Mouse (Mus musculus): ENCODE results near the gene Runx1.

The Runx1 gene

DNA sequence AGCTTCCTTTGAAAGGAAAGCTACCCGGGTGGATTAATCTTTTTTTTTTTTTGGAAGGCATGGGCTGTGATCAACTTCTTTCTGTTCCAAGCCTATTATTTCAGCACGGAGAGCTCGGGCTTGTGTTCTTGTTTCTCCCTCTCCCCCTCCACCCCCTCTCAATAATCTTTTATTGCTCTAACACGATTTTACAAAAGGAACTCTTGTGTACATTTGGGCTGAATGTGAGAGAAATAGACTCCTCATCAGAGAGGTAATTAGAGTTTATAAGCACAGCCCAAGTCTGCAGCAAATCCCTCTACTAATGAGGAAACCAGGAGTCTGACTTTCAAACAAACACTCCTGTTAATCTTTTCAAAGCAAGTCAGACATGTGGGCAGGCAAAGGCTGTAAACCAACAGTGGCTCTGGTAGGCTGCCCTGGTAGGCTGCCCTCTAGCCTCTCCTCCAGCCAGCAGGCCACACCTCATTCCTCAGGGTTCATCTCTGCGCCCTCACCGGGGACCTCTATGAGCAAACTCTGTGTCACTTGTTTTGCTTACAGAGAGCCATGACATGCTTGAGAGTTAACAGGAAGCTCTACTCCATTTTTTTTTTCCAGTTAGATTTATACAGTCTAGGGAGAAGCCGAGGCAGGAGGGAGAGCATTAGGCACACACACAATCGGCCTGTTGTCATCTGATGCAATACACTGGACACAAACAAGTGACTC, 216.8 kb downstream of the Runx1 start:
- peak; percentile 58 for DNase-seq

DNA sequence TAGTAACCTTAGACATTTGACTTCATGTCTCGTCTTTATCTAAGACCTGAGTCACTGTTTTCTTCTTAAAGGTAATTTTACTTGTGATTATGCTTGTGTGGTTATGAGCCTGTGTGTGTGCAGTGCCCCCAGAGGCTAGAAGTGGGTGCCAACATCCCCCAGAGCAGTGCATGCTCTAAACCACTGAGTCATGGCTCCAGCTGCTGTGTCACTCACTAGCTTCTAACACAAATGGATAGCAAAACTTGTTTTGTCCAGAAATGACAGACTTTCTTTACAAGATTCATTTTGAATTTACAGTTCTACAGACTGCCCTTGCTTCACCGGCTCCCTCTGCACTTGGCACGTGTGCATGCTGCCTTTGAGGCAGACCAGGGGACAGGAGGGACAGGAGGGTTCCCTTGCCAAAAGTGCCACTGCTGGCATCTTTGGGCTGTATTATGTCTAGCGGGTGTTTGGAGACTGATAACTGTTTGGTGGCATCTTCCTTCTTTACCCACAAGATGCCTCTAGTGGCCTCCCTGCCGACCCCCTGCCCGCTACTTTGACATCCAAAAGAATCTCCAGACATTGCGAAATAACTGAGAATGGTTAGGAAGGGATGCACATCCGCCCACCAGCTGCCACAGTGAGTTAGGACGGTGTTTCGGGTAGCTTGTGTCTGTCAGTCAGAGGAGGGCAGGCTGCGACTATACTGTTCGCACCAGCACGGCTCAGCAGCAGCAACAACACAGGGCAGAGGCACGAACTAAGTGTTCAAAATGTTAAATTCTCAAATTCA, 217.6 kb downstream of the Runx1 start:
- no peak for DNase-seq

DNA sequence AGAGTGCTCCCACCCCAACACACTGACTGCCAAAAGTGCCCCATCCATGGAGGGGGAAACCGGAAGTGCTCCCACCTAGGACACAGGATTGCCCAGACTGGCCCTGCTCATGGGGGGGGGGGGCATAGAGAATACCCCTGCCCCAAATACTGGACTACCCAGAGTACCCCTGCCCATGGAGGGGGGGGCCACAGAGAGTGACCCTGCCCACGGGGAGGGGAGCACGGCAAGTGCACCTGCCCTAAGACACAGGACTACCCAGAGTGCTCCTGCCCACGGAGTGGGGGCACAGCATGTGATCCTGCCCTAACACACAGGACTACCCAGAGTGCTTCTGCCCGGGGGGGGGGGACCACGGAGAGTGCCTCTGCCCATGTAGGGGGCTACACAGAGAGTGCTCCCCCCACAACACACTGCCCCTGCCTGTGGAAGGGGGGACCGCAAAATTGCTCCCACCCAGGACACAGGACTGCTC, 219.4 kb downstream of the Runx1 start:
- no peak for DNase-seq

DNA sequence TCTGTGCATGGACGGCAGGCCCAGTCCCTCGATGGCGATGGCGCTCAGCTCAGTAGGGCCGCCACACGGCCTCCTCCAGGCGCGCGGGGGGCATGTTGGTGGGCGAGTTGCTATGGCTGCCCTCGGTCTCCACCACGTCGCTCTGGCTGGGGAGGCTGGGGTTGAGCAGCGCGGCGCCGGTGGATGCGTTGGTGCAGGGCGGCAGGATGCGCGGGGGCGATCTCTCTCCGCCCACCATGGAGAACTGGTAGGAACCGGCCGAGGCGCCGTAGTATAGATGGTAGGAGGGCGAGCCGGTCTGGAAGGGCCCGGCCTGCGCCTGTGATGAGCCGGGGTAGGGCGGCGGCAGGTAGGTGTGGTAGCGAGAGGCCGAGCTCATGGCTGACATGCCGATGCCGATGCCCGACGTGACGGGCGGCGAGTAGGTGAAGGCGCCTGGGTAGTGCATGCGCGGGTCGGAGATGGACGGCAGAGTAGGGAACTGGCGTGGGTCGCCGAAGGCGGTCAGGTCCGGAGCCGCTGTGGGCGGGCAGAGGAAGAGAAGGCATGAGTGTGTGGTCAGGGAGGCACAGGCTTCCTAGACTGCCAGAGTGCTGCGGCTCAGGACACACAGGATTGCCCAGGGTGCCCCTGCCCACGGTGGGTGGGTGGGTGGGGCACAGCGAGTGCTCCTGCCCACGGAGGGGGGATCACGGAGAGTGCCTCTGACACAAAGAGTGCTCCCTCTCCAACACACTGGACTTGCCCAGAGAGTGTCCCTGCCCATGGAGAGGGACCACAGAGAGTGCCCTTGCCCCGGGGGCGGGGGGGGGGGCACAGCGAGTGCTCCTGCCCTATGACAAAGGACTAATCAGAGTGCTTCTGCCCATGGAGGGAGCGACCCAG, 220.1 kb downstream of the Runx1 start:
- DNase-seq: peak; percentile 43

DNA sequence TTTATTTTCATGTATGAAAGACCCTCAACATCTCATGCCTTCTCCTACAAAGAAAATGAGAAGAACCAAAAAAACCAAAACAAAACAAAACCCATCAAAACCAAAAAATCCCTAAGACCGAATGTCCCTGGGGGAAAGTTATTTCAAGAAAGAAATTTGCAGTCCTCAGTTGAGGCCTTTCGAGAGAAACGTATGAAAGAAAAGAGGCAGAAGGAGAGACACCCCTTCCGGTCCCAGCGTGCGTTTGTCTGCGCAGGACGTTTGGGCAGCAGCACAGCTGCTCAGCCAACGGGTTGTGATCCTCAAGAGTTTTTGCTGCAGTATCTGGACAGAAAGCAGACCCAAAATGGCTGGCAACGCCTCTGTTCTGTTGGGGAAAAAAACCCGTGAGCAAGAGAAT, 223.4 kb downstream of the Runx1 start:
- no peak for DNase-seq

DNA sequence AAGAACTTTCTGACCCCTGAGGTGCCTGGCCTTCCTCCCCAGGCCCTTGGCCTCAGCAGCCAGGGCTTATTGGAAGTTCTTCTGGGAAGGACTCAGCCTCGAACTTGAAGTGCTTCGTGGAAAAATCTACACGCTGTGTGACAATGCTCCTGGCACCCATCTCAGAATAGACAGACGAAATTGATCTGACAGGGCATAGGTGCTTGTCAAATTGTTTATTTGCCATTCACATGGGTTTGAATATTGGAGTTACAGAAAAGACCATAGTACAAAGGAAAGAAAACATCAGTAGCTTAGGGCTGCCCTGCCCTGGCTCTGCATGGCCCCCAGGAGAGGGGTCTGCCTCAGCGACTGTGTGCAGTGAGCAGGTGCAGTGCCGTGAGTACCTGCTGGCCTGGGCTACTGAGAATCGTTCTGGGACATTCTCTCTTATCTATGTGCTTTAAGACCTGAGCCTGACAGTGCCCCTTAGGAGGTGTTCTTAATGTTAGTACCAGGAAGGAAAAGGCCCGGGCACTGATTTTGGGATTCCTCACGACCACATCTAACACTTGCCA, 224.6 kb downstream of the Runx1 start:
- DNase-seq: no peak

DNA sequence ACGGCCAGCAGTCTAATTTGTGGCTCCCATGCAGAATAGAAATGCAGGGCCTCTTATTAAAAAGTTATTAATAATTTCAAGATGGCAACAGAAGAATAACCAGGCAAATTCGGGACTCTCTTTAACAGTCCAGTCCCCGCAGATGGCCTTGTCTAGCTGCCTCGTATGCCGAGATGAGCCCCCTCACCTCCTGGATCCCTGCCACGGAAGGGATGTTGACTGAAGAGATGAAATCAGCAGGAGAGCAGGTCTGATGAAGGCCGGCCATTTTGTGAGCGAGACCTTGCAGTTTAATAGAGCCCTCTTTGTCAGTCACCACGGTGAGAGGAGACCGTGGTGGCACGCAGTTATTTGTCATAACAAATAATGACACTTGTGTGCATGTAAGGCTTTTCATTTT, 226.5 kb downstream of the Runx1 start:
- DNase-seq: no peak

DNA sequence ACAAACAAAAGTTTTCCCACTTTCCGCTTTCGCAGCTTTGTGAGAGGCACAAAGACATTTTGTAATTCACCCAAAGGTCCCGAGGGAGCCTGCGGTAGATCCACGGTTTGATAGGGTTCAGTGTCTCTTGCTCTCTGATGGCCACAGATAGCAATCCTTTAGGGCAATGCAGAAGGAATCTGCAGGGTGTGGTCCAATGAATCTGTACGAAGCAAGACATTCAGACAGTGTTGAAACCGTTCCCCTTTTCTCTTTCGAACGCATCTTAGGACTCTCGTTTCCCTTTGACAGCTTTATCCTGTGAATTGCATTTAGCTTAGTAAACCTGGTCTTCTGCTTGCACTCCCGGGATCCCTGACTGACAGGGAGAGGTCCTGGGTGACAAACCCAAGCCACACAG, 228.3 kb downstream of the Runx1 start:
- no peak for DNase-seq

DNA sequence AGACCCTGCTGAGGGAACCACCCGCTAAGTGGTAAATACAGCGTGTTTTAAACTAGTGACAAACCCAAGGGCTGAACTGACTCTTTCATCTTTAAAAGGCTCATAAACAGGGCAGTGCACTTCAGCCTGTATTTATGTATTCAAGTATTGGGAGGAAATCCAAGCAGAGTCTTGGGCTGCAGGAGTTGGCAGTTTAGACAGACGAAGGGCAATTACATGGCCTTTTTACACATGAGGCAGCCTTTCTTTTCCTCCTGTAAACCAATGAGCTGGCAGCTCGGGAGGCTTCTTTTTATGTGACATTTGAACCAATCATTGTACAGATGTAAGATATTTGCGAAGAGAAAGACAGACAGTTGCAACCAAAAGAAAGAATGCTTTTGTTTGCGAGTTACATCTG, 233.7 kb downstream of the Runx1 start:
- DNase-seq: no peak

DNA sequence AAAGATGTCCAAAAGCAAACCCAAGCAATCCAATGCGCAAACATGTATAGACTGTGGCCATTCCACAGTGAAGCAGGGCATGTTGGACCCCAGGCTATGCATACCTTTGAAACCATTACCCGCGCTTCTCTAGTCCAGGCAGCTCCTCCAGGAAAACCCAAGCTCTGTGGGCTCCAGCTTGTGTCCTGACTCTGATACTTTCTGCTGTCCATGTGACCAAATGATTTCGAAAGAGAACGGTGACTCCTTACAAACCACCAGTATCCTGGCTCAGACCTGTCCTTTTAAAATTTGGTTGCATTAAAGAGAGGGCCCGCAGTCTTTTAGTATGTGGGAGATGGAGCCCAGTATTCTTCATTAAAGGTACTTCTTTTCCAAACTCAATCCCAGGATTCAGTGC, 234.2 kb downstream of the Runx1 start:
- DNase-seq: no peak

DNA sequence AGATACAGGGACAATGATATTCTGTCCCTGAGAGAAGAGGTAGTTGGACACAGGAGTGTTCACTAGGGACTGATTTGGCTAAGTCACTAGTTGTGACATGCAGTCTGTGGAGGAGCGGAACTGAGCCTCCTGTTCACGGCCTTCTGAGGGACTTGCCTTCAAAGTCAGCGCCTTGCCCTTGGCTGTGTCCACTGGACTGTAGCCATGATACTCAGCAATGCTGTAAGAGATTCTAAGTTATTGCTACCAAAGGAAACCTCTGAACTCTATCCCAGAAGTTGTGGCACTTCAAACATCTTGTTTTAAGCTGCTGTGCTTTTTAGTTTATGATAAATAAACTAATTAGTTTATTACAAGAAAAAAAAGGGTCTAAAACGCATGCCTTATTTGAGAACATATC, 238.1 kb downstream of the Runx1 start:
- peak; percentile 31 for DNase-seq

DNA sequence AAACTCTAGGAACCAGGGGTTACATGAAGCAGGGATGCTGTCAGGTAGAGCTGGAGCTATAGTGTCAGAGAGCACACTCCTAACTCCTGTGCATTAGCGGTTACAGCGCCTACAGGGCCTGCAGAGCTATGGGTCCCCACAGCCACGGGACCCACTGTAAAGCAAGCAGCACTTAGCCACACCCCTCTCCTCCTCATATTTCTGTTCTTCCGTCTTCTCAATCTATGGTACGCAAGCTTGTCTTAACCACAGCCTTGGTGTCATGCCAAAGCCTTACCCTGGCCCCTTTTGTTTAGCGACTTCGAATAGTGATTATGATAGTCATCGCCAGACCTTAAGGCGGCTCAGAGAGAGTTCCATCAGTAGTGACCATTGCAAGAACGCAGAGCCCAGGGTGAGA, 244.2 kb downstream of the Runx1 start:
- DNase-seq: no peak

DNA sequence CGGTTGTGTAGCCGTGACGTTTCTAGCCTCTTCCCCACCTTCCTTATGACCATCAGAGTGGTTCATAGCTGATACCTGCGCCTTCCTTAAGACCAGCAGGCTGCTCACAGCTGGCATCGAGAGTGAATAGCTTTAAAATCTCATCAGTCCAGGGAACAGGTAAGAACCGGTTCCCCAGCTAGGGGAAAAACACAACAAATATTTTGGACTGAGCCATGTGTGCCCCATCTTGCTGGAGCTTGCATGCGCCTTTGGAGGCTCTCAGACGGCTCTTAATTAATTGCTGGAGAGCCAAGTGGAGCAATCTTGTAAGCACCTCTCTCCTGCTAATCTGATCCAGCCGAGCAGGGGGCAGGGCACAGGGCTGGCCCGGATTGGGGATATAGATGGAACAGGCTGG, 245.0 kb downstream of the Runx1 start:
- DNase-seq: no peak

DNA sequence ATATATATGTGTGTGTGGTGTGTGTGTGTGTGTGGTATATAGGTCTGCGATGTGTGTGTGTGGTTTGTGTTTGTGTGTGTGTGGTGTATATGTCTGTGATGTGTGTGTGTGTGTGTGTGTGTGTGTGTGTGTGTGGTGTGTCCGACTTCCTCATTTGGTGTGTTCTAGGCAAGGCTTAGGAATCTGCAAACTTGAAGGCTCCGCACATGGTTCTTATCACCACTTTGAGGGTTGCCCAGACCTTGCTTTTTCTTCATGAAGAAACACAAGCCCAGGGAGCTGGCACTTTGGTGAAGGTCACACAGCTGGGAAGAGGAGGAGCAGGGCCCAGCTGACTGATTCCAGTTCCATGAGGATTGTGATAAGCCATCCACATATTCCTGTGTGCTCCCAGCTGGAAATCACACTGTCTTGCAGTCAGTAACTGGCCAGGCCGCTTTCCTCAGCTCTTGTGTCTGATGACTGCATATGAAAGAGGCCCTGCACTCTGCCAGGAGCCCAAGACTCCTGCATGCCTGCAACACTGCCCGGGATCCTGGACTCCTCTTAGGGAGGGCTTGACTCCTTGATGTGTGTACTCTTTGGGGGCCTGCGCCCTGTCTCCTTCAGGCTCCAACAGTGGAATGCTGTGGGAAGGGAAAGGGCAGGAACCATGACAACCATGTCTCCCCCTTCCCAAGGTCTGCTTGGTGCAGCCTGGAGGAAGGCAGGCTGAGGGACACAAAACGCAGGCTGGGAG, 246.9 kb downstream of the Runx1 start:
- DNase-seq: peak; percentile 24

DNA sequence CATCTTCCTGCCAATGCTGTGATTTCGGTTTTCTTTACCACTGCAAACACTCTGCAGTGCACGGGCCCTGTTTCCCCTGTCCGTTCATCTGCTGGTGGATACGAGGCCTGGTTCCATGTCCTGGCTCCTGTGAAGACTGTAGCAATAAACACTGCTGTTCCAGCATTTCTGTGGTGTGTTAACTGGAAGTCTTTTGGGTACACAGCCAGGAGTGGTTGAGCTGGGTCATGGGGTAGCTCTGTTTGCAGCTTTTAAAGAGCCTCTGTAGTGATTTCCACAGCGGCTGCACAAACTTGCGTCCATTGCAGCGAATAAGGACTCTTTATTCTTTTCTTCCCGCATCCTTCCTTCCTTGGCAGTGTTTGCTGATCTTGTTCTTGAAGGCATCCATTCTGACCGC, 248.6 kb downstream of the Runx1 start:
- no peak for DNase-seq

DNA sequence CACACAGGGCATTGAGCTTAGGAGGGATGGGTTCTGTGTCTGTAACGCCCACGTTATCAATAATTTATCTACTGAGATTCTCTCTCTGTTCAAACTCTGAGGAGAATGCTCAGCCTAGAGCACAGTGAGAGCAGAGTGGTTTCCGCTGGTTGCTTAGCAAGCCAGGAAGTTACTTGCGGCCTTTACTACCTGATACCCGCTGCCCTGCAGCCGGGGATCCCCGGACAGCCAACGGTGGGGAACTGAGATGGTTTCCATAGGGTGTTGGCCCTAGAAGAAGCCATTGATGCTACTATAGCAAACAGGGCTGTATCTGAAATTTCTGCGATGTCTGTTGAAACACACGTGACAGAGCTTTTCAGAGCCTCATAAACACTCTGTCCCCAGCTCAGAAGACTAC, 250.2 kb downstream of the Runx1 start:
- DNase-seq: no peak

DNA sequence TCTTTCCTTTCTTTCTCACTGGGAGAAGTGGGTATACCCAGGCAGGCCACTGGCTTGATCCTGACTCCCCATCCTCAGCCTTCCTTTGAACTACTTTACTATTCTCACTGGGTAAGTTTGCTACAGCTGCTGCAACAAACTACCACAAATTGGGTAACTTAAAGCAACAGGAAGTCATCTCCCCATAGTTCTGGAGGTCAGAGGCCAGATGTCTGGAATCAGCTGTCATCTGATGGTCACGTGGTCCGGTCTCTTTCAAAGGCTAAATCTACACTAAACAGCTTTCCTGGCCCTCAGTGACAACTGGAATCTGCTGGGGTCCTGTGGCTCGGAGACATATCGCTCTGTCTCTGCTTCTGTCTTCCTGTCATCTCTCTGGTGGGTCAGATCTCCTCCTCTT, 252.8 kb downstream of the Runx1 start:
- peak; percentile 59 for DNase-seq

DNA sequence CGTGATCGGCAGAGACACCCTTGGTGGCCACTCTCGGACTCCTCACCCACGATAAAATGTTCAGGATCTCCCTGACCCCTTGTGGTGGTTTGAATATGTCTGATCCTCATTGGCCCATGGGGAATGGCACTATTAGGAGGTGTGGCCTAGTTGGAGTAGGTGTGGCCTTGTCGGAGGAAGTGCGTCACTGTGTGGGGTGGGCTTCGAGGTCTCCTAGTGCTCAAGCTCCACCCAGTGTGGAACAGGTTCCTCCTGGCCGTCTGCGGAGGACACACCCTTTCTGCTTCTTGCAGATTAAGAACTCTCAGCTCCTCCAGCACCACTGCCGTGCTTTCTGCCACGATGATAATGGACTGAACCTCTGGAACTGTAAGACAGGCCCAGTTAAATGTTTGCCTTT, 254.7 kb downstream of the Runx1 start:
- no peak for DNase-seq

DNA sequence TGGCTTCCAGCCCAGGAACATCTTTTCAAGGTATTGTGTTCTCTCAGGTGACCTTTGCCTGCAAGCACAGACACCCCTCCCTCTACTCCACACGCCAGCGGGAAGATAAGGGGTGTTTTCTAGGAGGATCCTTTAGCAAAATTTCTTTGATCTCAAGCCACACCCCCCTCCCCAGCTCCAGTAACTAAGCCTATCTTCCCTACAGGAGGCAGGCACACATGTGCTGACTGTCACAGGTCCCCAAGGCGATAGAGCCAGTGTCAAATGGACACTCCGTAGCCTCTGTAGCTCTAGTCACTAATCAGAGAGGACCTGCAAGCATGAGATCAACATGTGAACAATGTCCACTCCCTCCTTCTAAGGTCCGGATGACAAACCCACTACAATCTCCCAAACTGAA, 259.8 kb downstream of the Runx1 start:
- DNase-seq: no peak

DNA sequence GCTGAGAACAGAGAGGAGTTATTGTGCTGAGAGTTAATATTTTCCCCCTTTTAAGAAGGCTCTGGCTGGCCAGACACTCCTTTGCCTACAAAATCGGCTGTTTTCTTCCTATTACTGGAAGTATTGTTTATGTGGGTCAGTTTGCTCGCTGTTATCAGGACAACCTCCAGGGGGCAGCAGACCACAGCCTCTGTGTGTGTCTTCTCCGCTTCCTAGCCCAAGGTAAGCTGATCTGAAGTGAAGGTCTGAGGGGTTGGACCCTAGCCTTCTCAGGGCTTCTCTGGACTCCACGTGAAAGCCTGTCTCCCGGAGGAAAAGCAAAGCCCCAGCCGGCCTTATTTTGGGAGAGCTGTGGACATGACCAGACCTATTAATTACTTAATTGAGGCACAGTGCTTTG, 260.2 kb downstream of the Runx1 start:
- DNase-seq: peak; percentile 91

DNA sequence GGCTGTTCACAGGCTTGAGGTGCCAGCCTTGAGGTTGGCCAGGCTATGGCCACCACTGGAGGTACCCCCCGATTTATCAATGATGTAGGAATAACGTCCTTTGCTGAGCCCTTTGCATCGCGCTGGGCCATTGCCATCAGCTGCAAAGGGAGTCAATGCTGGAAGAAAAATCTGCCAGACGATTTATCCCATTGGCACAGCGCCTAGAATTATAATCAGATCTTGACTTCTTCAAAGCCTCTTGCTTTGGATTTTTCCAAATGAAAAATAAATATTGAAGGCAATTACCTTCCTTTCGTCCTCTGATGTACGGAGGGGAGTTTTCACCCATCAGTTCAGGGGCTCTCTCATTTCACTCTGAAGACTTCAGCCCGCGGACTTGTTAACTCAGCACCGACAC, 260.7 kb downstream of the Runx1 start:
- peak; percentile 34 for DNase-seq

DNA sequence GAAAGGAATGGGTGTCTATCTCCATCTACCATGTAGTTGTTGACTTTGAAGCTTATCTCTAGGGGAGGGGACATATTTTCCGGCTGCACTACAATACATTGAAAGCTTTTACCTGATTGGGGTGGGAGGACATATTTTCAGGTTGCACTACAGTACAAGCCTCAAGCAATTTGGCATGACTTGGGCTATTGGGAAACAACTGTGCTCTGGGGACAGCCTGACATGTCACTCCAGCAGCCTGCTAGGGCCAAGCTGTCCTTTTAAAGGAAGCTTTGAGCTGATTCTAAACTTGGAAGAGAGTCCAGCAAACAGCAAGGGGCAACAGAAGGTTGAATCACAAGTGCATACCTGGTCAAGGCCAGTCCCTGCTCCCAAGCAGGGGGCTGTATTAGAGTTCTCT, 270.9 kb downstream of the Runx1 start:
- DNase-seq: no peak
